ENCODE assay signal across 11 mouse cellular contexts in genomic region chr11:79307560-79308200, GRCm38 (mm10). TPM values are rescaled to one million over a fixed set of nuclear protein-coding genes. Genes with fewer than 3 reads are reported as not detected.
DNase-seq lines count a peak whose midpoint lies in the region; ATAC-seq and TF ChIP-seq lines count a peak whose summit lies in the region.
"Had no signal": no experiment of that assay in that cellular context is flagged by ENCODE, and none has a peak within 500 bp of the region (broad histone marks: within the 10 kb centered on the region; RNA-seq: fewer than 3 reads in every experiment).

No protein-coding gene starts in this region.

- no peak overlapping the region for H3K4me3 ChIP-seq in heart, embryonic 13.5 days
- no peak overlapping the region for H3K4me3 ChIP-seq in MEL (ENCODE audit: control insufficient read depth in 1 of 2, insufficient read depth in 1 of 2, low read depth in 2 of 2, low read length in 2 of 2)
- no peak overlapping the region for H3K4me3 ChIP-seq in forebrain, embryonic 11.5 days (ENCODE audit: low read depth, low read length)
- no peak overlapping the region for H3K4me3 ChIP-seq in limb, embryonic 14.5 days (replicated peaks; ENCODE audit: low read length)

- ATAC-seq in heart, embryonic 13.5 days (ENCODE audit: extremely low read depth, insufficient number of reproducible peaks, low FRiP score, low TSS enrichment): no peak
- no peak for ATAC-seq in forebrain, embryonic 11.5 days (replicated peaks; ENCODE audit: low FRiP score)
- no peak for ATAC-seq in limb, embryonic 14.5 days (ENCODE audit: low FRiP score, low read depth)
- no peak for ATAC-seq in CD4-positive, CD25-positive, alpha-beta regulatory T cell, adult 4 months
- ATAC-seq: inflammation-experienced regulatory T-cells, adult 6 months had no signal

- TF ChIP-seq POLR2A in MEL (IDR thresholded peaks at IDR 0.05; ENCODE audit: control insufficient read depth in 1 of 2, insufficient read depth in 1 of 2, low read depth in 1 of 2, low read length in 2 of 2, poor library complexity in 1 of 2): no peak
- no peak for TF ChIP-seq POLR2A in limb, embryonic 14.5 days (IDR thresholded peaks at IDR 0.05; ENCODE audit: borderline replicate concordance, extremely low read depth, insufficient read depth, insufficient read length)

- peak overlapping the region; percentile 85 for H3K27ac ChIP-seq in heart, embryonic 13.5 days (replicated peaks)
- H3K27ac ChIP-seq in MEL (ENCODE audit: control insufficient read depth, low read depth, low read length): no peak overlapping the region
- peak overlapping the region; percentile 20 for H3K27ac ChIP-seq in forebrain, embryonic 11.5 days (ENCODE audit: low read depth, low read length)
- H3K27ac ChIP-seq in limb, embryonic 14.5 days (replicated peaks; ENCODE audit: low read depth, low read length): peak overlapping the region; percentile 79

- no peak for TF ChIP-seq EP300 in MEL (IDR thresholded peaks at IDR 0.05; ENCODE audit: low read depth in 1 of 2, low read length in 2 of 2)

- no peaks in the 10 kb centered on the region for H3K27me3 ChIP-seq in heart, embryonic 13.5 days (replicated peaks)
- no peaks in the 10 kb centered on the region for H3K27me3 ChIP-seq in MEL (ENCODE audit: control insufficient read depth in 1 of 2, insufficient read depth in 2 of 2, low read length in 2 of 2)
- H3K27me3 ChIP-seq in forebrain, embryonic 11.5 days (ENCODE audit: control insufficient read depth, insufficient read depth, low read length): no peaks in the 10 kb centered on the region
- no peaks in the 10 kb centered on the region for H3K27me3 ChIP-seq in limb, embryonic 14.5 days (ENCODE audit: control insufficient read depth, insufficient read depth, low read length)

- no peak for TF ChIP-seq CTCF in MEL (IDR thresholded peaks at IDR 0.05 in 2 of 3, conservative IDR thresholded peaks at IDR 0.05 in 1 of 3; ENCODE audit: control insufficient read depth in 1 of 3, insufficient read depth in 1 of 3, low read depth in 2 of 3, low read length in 3 of 3, poor library complexity in 1 of 3, severe bottlenecking in 1 of 3)

- H3K9me3 ChIP-seq in heart, embryonic 13.5 days: no peaks in the 10 kb centered on the region
- no peaks in the 10 kb centered on the region for H3K9me3 ChIP-seq in MEL (replicated peaks; ENCODE audit: insufficient read depth, low read length)
- no peaks in the 10 kb centered on the region for H3K9me3 ChIP-seq in forebrain, embryonic 11.5 days (ENCODE audit: control insufficient read depth, low read length)
- no peaks in the 10 kb centered on the region for H3K9me3 ChIP-seq in limb, embryonic 14.5 days (ENCODE audit: control insufficient read depth, low read length)

- DNase-seq in heart, postnatal 4 days: no peak
- DNase-seq in MEL (ENCODE audit: low read depth, low spot score): no peak
- DNase-seq in forebrain, embryonic 11.5 days (ENCODE audit: low spot score): no peak
- DNase-seq in limb, embryonic 14.5 days (ENCODE audit: low spot score): no peak
- DNase-seq in right cerebral cortex, postnatal 36 days (ENCODE audit: low spot score in 2 of 2): no peak
- no peak for DNase-seq in gastrocnemius, postnatal 4 days (ENCODE audit: low spot score in 2 of 2)
- DNase-seq: cerebellum, adult 9-10 months had no signal

- no peak for TF ChIP-seq RAD21 in MEL (IDR thresholded peaks at IDR 0.05; ENCODE audit: low read depth, low read length)

- peaks cover 32% of the 10 kb centered on the region for H3K4me1 ChIP-seq in heart, embryonic 13.5 days
- peaks cover 18 to 51% of the 10 kb centered on the region in 2 experiments for H3K4me1 ChIP-seq in MEL (ENCODE audit: control insufficient read depth in 1 of 2, insufficient read depth in 2 of 2, low read length in 2 of 2)
- H3K4me1 ChIP-seq in forebrain, embryonic 11.5 days (replicated peaks; ENCODE audit: control insufficient read depth, insufficient read depth, low read length): peaks cover 18% of the 10 kb centered on the region
- H3K4me1 ChIP-seq in limb, embryonic 14.5 days (ENCODE audit: control insufficient read depth, insufficient read depth, low read length): peaks cover 13% of the 10 kb centered on the region

- H3K4me2 ChIP-seq in heart, embryonic 13.5 days: no peak overlapping the region
- H3K4me2 ChIP-seq in forebrain, embryonic 11.5 days (ENCODE audit: low read depth, low read length, severe bottlenecking): no peak overlapping the region
- no peak overlapping the region for H3K4me2 ChIP-seq in limb, embryonic 14.5 days (replicated peaks; ENCODE audit: low read depth, low read length, severe bottlenecking)

- H3K79me2 ChIP-seq in MEL (ENCODE audit: control insufficient read depth, insufficient read depth, low read length, poor library complexity): no peaks in the 10 kb centered on the region; the same call in 1 of the 2 replicates

- 58% methylated on average over 9 of the region's 9 CpGs for WGBS in heart, embryonic 13.5 days
- 32% methylated on average over 9 of the region's 9 CpGs for WGBS in forebrain, embryonic 11.5 days
- WGBS in limb, embryonic 14.5 days: 65% methylated on average over 9 of the region's 9 CpGs

- H3K36me3 ChIP-seq in heart, embryonic 13.5 days: no peaks in the 10 kb centered on the region
- peaks cover 0 to 37% of the 10 kb centered on the region in 2 experiments; a peak in 2 of 4 replicates for H3K36me3 ChIP-seq in MEL (ENCODE audit: control insufficient read depth in 1 of 2, insufficient read depth in 2 of 2, low read length in 2 of 2)
- H3K36me3 ChIP-seq in forebrain, embryonic 11.5 days (ENCODE audit: control insufficient read depth, insufficient read depth, low read length): no peaks in the 10 kb centered on the region
- H3K36me3 ChIP-seq in limb, embryonic 14.5 days (ENCODE audit: control insufficient read depth, insufficient read depth, low read length): no peaks in the 10 kb centered on the region

- no peak overlapping the region for H3K9ac ChIP-seq in heart, embryonic 13.5 days
- H3K9ac ChIP-seq in MEL (ENCODE audit: control insufficient read depth, low read depth, low read length, poor library complexity, severe bottlenecking): no peak overlapping the region; the same call in 1 of the 2 replicates
- H3K9ac ChIP-seq in forebrain, embryonic 11.5 days (ENCODE audit: low read length): no peak overlapping the region
- H3K9ac ChIP-seq in limb, embryonic 14.5 days (ENCODE audit: low read depth, low read length, severe bottlenecking): no peak overlapping the region

TF ChIP-seq in MEL, 35 proteins besides CTCF, POLR2A, EP300 and RAD21:
- TF ChIP-seq ZNF384 (IDR thresholded peaks at IDR 0.05; ENCODE audit: low read depth, low read length): no peak
- peak; percentile 91 for TF ChIP-seq ZKSCAN1 (IDR thresholded peaks at IDR 0.05; ENCODE audit: low read depth, low read length)

RNA-seq across cellular contexts. Expression of gene Gm9964, which starts 11.0 kb away (rescaled TPM):
- not detected in 2 replicates for polyA plus RNA-seq in heart, embryonic 13.5 days (2015; fragmentation: Nextera tagmentation; extraction: Ambion mirVana)
- total RNA-seq in heart, postnatal 4 days (2021): not detected
- total RNA-seq in MEL (2012; rRNA removed): not detected in 2 replicates
- polyA plus RNA-seq in MEL (2012; ENCODE audit: insufficient read depth in 1 of 2, insufficient read length in 2 of 2, low read depth in 1 of 2, low replicate concordance in 2 of 2, missing spikeins in 1 of 2): not detected
- polyA plus RNA-seq in forebrain, embryonic 11.5 days (2014; fragmentation: Nextera tagmentation; extraction: Ambion mirVana): 0.40 TPM in 1 of 2 replicates, not detected in the other
- not detected in 2 replicates for polyA plus RNA-seq in limb, embryonic 14.5 days (2012; rRNA removed)
- not detected in 2 replicates for polyA plus RNA-seq in limb, embryonic 14.5 days (2014; fragmentation: Nextera tagmentation; extraction: Ambion mirVana)
- total RNA-seq in gastrocnemius, postnatal 4 days (2021): not detected
- not detected for polyA plus RNA-seq in CD4-positive, CD25-positive, alpha-beta regulatory T cell, adult 4 months (2017; shearing (Covaris generic))
- total RNA-seq: ES-E14 had no signal
- polyA plus RNA-seq: inflammation-experienced regulatory T-cells, adult 6 months had no signal

RNA-seq across cellular contexts. Expression of gene Nf1, which starts 31.8 kb away (rescaled TPM):
- polyA plus RNA-seq in heart, embryonic 13.5 days (2015; fragmentation: Nextera tagmentation; extraction: Ambion mirVana): 4.6 and 5.3 TPM in 2 replicates
- 10 to 100 TPM; 43.2 to 44.9 TPM for total RNA-seq in heart, postnatal 4 days (2021)
- 13.2 and 14.8 TPM in 2 replicates for total RNA-seq in MEL (2012; rRNA removed)
- 100 to 1,000 TPM in 1 of 2 experiments, 10 to 100 TPM in 1; 20.3 to 108 TPM for polyA plus RNA-seq in MEL (2012; ENCODE audit: insufficient read depth in 1 of 2, insufficient read length in 2 of 2, low read depth in 1 of 2, low replicate concordance in 2 of 2, missing spikeins in 1 of 2)
- polyA plus RNA-seq in forebrain, embryonic 11.5 days (2014; fragmentation: Nextera tagmentation; extraction: Ambion mirVana): 10.1 and 10.4 TPM in 2 replicates
- 21.7 and 25.2 TPM in 2 replicates for polyA plus RNA-seq in limb, embryonic 14.5 days (2012; rRNA removed)
- polyA plus RNA-seq in limb, embryonic 14.5 days (2014; fragmentation: Nextera tagmentation; extraction: Ambion mirVana): 10.8 and 12.1 TPM in 2 replicates
- 10 to 100 TPM; 46.6 to 49.1 TPM for total RNA-seq in gastrocnemius, postnatal 4 days (2021)
- 1 to 10 TPM; 1.6 to 2.5 TPM for polyA plus RNA-seq in CD4-positive, CD25-positive, alpha-beta regulatory T cell, adult 4 months (2017; shearing (Covaris generic))

RNA-seq across cellular contexts. Expression of gene Wsb1, which starts 53.2 kb away (rescaled TPM):
- 145 and 149 TPM in 2 replicates for polyA plus RNA-seq in heart, embryonic 13.5 days (2015; fragmentation: Nextera tagmentation; extraction: Ambion mirVana)
- total RNA-seq in heart, postnatal 4 days (2021): 10 to 100 TPM; 67.1 to 82.1 TPM
- total RNA-seq in MEL (2012; rRNA removed): 48.8 and 56.2 TPM in 2 replicates
- 10 to 100 TPM; 57.0 to 90.9 TPM for polyA plus RNA-seq in MEL (2012; ENCODE audit: insufficient read depth in 1 of 2, insufficient read length in 2 of 2, low read depth in 1 of 2, low replicate concordance in 2 of 2, missing spikeins in 1 of 2)
- 355 and 371 TPM in 2 replicates for polyA plus RNA-seq in forebrain, embryonic 11.5 days (2014; fragmentation: Nextera tagmentation; extraction: Ambion mirVana)
- polyA plus RNA-seq in limb, embryonic 14.5 days (2012; rRNA removed): 640 and 929 TPM in 2 replicates
- polyA plus RNA-seq in limb, embryonic 14.5 days (2014; fragmentation: Nextera tagmentation; extraction: Ambion mirVana): 384 and 448 TPM in 2 replicates
- total RNA-seq in gastrocnemius, postnatal 4 days (2021): 10 to 100 TPM; 66.9 to 68.6 TPM
- polyA plus RNA-seq in CD4-positive, CD25-positive, alpha-beta regulatory T cell, adult 4 months (2017; shearing (Covaris generic)): 10 to 100 TPM; 79.7 to 89.4 TPM
